Mouse (Mus musculus) MEL (cell line): ENCODE measurements around the gene Olfr56. TPM values are rescaled to one million over a fixed set of nuclear protein-coding genes. Genes with fewer than 3 reads are reported as not detected.
A peak's percentile ranks its signal among the peaks of the same experiment; 100 is the strongest.

Source experiments
- DNase-seq: peaks from one replicate; pipeline ENCODE4 v3.0.0; 2011; ENCODE audit warnings: low read depth, low spot score
- H3K27ac ChIP-seq: 2 replicates; pipeline ENCODE4 v1.5.1; 2012; ENCODE audit warnings: low read depth, mild to moderate bottlenecking, control low read depth, low read length, moderate library complexity; ENCODE audit not compliant: control insufficient read depth
- H3K27me3 ChIP-seq, 2 experiments: fragments of 150-350 bp in 1 of 2; sonication (generic) in 1 of 2; 2 replicates each; pipeline ENCODE4 v1.6.1; 2012; ENCODE audit warnings: low read length in 2 of 2, mild to moderate bottlenecking in 2 of 2, improper control_type of control experiment in 1 of 2, moderate library complexity in 1 of 2; ENCODE audit not compliant: insufficient read depth in 2 of 2, control insufficient read depth in 1 of 2
- H3K36me3 ChIP-seq, 2 experiments: 2 replicates each; pipeline ENCODE4 v1.6.1; 2012 to 2014; ENCODE audit warnings: low read length in 2 of 2, improper control_type of control experiment in 1 of 2, inconsistent platforms in 1 of 2, mild to moderate bottlenecking in 1 of 2; ENCODE audit not compliant: insufficient read depth in 2 of 2, control insufficient read depth in 1 of 2
- H3K4me1 ChIP-seq, 2 experiments: fragments of 150-350 bp in 1 of 2; sonication (generic) in 1 of 2; 2 replicates each; pipeline ENCODE4 v1.6.1; 2012; ENCODE audit warnings: low read length in 2 of 2, improper control_type of control experiment in 1 of 2, mild to moderate bottlenecking in 1 of 2; ENCODE audit not compliant: insufficient read depth in 2 of 2, control insufficient read depth in 1 of 2
- H3K4me3 ChIP-seq, 2 experiments: fragments of 150-350 bp in 1 of 2; sonication (generic) in 1 of 2; 2 replicates each; pipeline ENCODE4 v1.5.1; 2012; ENCODE audit warnings: low read depth in 2 of 2, low read length in 2 of 2, mild to moderate bottlenecking in 2 of 2, moderate library complexity in 2 of 2, control low read depth in 1 of 2, improper control_type of control experiment in 1 of 2; ENCODE audit not compliant: control insufficient read depth in 1 of 2, insufficient read depth in 1 of 2
- H3K79me2 ChIP-seq: 2 replicates; pipeline ENCODE4 v1.6.1; 2012; ENCODE audit warnings: mild to moderate bottlenecking, low read length, moderate library complexity; ENCODE audit not compliant: control insufficient read depth, poor library complexity, insufficient read depth
- H3K9ac ChIP-seq: 2 replicates; pipeline ENCODE4 v1.6.1; 2012; ENCODE audit warnings: low read depth, mild to moderate bottlenecking, control low read depth, low read length, moderate library complexity; ENCODE audit not compliant: control insufficient read depth, poor library complexity, severe bottlenecking
- H3K9me3 ChIP-seq: fragments of 150-350 bp; sonication (generic); replicated peaks from 2 replicates; pipeline ENCODE4 v1.6.1; 2012; ENCODE audit warnings: mild to moderate bottlenecking, low read length, improper control_type of control experiment, moderate library complexity; ENCODE audit not compliant: insufficient read depth
- CHD1 ChIP-seq: IDR thresholded peaks from 2 replicates; pipeline ENCODE4 v1.6.1; 2012; ENCODE audit warnings: low read depth, mild to moderate bottlenecking, inconsistent platforms, low read length, improper control_type of control experiment
- CHD2 ChIP-seq: IDR thresholded peaks from 2 replicates; pipeline ENCODE4 v1.6.1; 2011; ENCODE audit warnings: low read length, improper control_type of control experiment
- CTCF ChIP-seq, 3 experiments: IDR thresholded peaks in 2 of 3; conservative IDR thresholded peaks in 1 of 3; 2 replicates each; pipeline ENCODE4 v1.5.1; 2011 to 2012; ENCODE audit warnings: low read length in 3 of 3, low read depth in 2 of 3, mild to moderate bottlenecking in 2 of 3, improper control_type of control experiment in 1 of 3, inconsistent platforms in 1 of 3, mixed read lengths in 1 of 3, moderate library complexity in 1 of 3; ENCODE audit not compliant: control insufficient read depth in 1 of 3, insufficient read depth in 1 of 3, poor library complexity in 1 of 3, severe bottlenecking in 1 of 3
- E2F4 ChIP-seq: IDR thresholded peaks from 2 replicates; pipeline ENCODE4 v1.6.1; 2011; ENCODE audit warnings: low read depth, low read length, improper control_type of control experiment, borderline replicate concordance
- ELF1 ChIP-seq: IDR thresholded peaks from 2 replicates; pipeline ENCODE4 v1.6.1; 2014; ENCODE audit warnings: low read depth, mild to moderate bottlenecking, inconsistent platforms, low read length, improper control_type of control experiment, moderate library complexity
- ETS1 ChIP-seq: IDR thresholded peaks from 2 replicates; pipeline ENCODE4 v1.6.1; 2012; ENCODE audit warnings: low read depth, mild to moderate bottlenecking, inconsistent platforms, low read length, improper control_type of control experiment, moderate library complexity
- GABPA ChIP-seq: IDR thresholded peaks from 2 replicates; pipeline ENCODE4 v1.6.1; 2012; ENCODE audit warnings: low read depth, mild to moderate bottlenecking, inconsistent platforms, low read length, improper control_type of control experiment, moderate library complexity
- GATA1 ChIP-seq: IDR thresholded peaks from 2 replicates; pipeline ENCODE4 v1.6.1; 2011; ENCODE audit warnings: low read depth, low read length, improper control_type of control experiment
- HCFC1 ChIP-seq: IDR thresholded peaks from 2 replicates; pipeline ENCODE4 v1.6.1; 2012; ENCODE audit warnings: low read depth, mild to moderate bottlenecking, inconsistent platforms, low read length, improper control_type of control experiment, moderate library complexity
- JUND ChIP-seq: IDR thresholded peaks from 2 replicates; pipeline ENCODE4 v1.6.1; 2011; ENCODE audit warnings: low read depth, mild to moderate bottlenecking, improper control_type of control experiment, low read length
- KAT2A ChIP-seq: conservative IDR thresholded peaks from 2 replicates; pipeline ENCODE4 v1.6.1; 2012; ENCODE audit warnings: low read depth, low read length, improper control_type of control experiment, inconsistent platforms
- MAFK ChIP-seq: IDR thresholded peaks from 2 replicates; pipeline ENCODE4 v1.6.1; 2011; ENCODE audit warnings: low read depth, mild to moderate bottlenecking, low read length, improper control_type of control experiment, borderline replicate concordance
- MAZ ChIP-seq: IDR thresholded peaks from 2 replicates; pipeline ENCODE4 v1.6.1; 2012; ENCODE audit warnings: low read depth, mild to moderate bottlenecking, inconsistent platforms, low read length, improper control_type of control experiment
- MXI1 ChIP-seq: IDR thresholded peaks from 2 replicates; pipeline ENCODE4 v1.6.1; 2011; ENCODE audit warnings: mild to moderate bottlenecking, low read depth, low read length, improper control_type of control experiment
- MYC ChIP-seq: IDR thresholded peaks from 2 replicates; pipeline ENCODE4 v1.6.1; 2011; ENCODE audit warnings: low read depth, mild to moderate bottlenecking, low read length, improper control_type of control experiment, moderate library complexity
- NRF1 ChIP-seq: IDR thresholded peaks from 2 replicates; pipeline ENCODE4 v1.6.1; 2014; ENCODE audit warnings: low read depth, mild to moderate bottlenecking, inconsistent platforms, low read length, improper control_type of control experiment, moderate library complexity; ENCODE audit not compliant: poor library complexity, insufficient read depth, severe bottlenecking
- POLR2A ChIP-seq, 2 experiments: IDR thresholded peaks; 2 replicates each; pipeline ENCODE4 v1.6.1; 2011 to 2012; ENCODE audit warnings: low read length in 2 of 2, mild to moderate bottlenecking in 2 of 2, control low read depth in 1 of 2, improper control_type of control experiment in 1 of 2, low read depth in 1 of 2, moderate library complexity in 1 of 2; ENCODE audit not compliant: control insufficient read depth in 1 of 2, insufficient read depth in 1 of 2, poor library complexity in 1 of 2
- POLR2AphosphoS2 ChIP-seq: IDR thresholded peaks from 2 replicates; pipeline ENCODE4 v1.6.1; 2011; ENCODE audit warnings: low read length, improper control_type of control experiment
- RAD21 ChIP-seq: IDR thresholded peaks from 2 replicates; pipeline ENCODE4 v1.6.1; 2011; ENCODE audit warnings: mild to moderate bottlenecking, low read depth, low read length, improper control_type of control experiment
- RCOR1 ChIP-seq: IDR thresholded peaks from 2 replicates; pipeline ENCODE4 v1.6.1; 2012; ENCODE audit warnings: low read depth, mild to moderate bottlenecking, inconsistent platforms, low read length, improper control_type of control experiment
- SIN3A ChIP-seq: IDR thresholded peaks from 2 replicates; pipeline ENCODE4 v1.6.1; 2012; ENCODE audit warnings: low read length, improper control_type of control experiment, inconsistent platforms
- SMC3 ChIP-seq: IDR thresholded peaks from 2 replicates; pipeline ENCODE4 v1.6.1; 2011; ENCODE audit warnings: low read depth, low read length, improper control_type of control experiment
- TAL1 ChIP-seq: IDR thresholded peaks from 2 replicates; pipeline ENCODE4 v1.6.1; 2012; ENCODE audit warnings: mild to moderate bottlenecking, inconsistent platforms, low read length, moderate library complexity, mixed read lengths
- TBP ChIP-seq: IDR thresholded peaks from 2 replicates; pipeline ENCODE4 v1.8.0; 2011; ENCODE audit warnings: low read depth, low read length, improper control_type of control experiment
- TCF12 ChIP-seq: IDR thresholded peaks from 2 replicates; pipeline ENCODE4 v1.6.1; 2014; ENCODE audit warnings: low read depth, mild to moderate bottlenecking, inconsistent platforms, low read length, improper control_type of control experiment, moderate library complexity
- UBTF ChIP-seq: IDR thresholded peaks from 2 replicates; pipeline ENCODE4 v1.6.1; 2012; ENCODE audit warnings: low read depth, mild to moderate bottlenecking, inconsistent platforms, low read length, improper control_type of control experiment, moderate library complexity, borderline replicate concordance; ENCODE audit not compliant: insufficient read depth
- USF2 ChIP-seq, 2 experiments: IDR thresholded peaks; 2 replicates each; pipeline ENCODE4 v1.6.1; 2011 to 2012; ENCODE audit warnings: improper control_type of control experiment in 2 of 2, low read length in 2 of 2, borderline replicate concordance in 1 of 2, inconsistent platforms in 1 of 2, low read depth in 1 of 2, mild to moderate bottlenecking in 1 of 2; ENCODE audit not compliant: insufficient read depth in 1 of 2
- ZC3H11A ChIP-seq: IDR thresholded peaks from 2 replicates; pipeline ENCODE4 v1.6.1; 2012; ENCODE audit warnings: low read depth, mild to moderate bottlenecking, inconsistent platforms, low read length, improper control_type of control experiment
- ZKSCAN1 ChIP-seq: IDR thresholded peaks from 2 replicates; pipeline ENCODE4 v1.6.1; 2012; ENCODE audit warnings: low read depth, mild to moderate bottlenecking, inconsistent platforms, low read length, improper control_type of control experiment, moderate library complexity
- ZMIZ1 ChIP-seq: IDR thresholded peaks from 2 replicates; pipeline ENCODE4 v1.6.1; 2012; ENCODE audit warnings: low read depth, mild to moderate bottlenecking, inconsistent platforms, low read length, improper control_type of control experiment, moderate library complexity
- polyA plus RNA-seq, 2 experiments: library from polyadenylated mRNA; stranded (reverse) in 1 of 2; unstranded in 1 of 2; fragments of >175 nt in 1 of 2; fragments of >200 nt in 1 of 2; gene quantifications; 2 replicates each; pipeline versions ENCODE4 v1.2.1 to v1.2.4; 2012; ENCODE audit warnings: low replicate concordance in 2 of 2, low read depth in 1 of 2; ENCODE audit not compliant: insufficient read length in 2 of 2, insufficient read depth in 1 of 2, missing spikeins in 1 of 2
- total RNA-seq: library from RNA; depleted of rRNA; stranded (reverse); fragments of 300-350 nt; gene quantifications from 2 replicates; pipeline ENCODE4 v1.2.3, GENCODE M21; 2012

Olfr56 gene
- total and polyA plus RNA-seq, 3 experiments: 0.58 to 0.92 TPM; not detected in 1

GRCm38 (mm10) chr11:49083146-49083545, 104.5 kb downstream of the Olfr56 start:
- DNase-seq: peak; percentile 74
- peak overlapping the region; percentile 98 for H3K27ac ChIP-seq
- no peaks in the 10 kb centered on the region for H3K9me3 ChIP-seq
- H3K27me3 ChIP-seq: no peaks in the 10 kb centered on the region
- TF ChIP-seq SMC3 (0 out of 2 replicates have a peak, but pooled peaks have one; percentile 1), ZC3H11A (0 out of 2 replicates have a peak, but pooled peaks have one; percentile 8), NRF1 (no peak), USF2 (IDR thresholded peaks at IDR 0.05; ENCODE audit: borderline replicate concordance in 1 of 2, insufficient read depth in 1 of 2, low read depth in 1 of 2, low read length in 2 of 2) (0 out of 4 replicates have a peak, but pooled peaks of 1 of the 2 experiments have one; percentile 3)
- H3K36me3 ChIP-seq: peaks cover 0 to 76% of the 10 kb centered on the region in 2 experiments; a peak in 3 of 4 replicates
- peaks cover 56 to 66% of the 10 kb centered on the region in 2 experiments for H3K4me1 ChIP-seq
- H3K4me3 ChIP-seq: peak overlapping the region in 1 of 2 experiments; percentile 3; a peak in 2 of 4 replicates
- peaks cover 21% of the 10 kb centered on the region for H3K79me2 ChIP-seq
- H3K9ac ChIP-seq: peak overlapping the region; percentile 55

GRCm38 (mm10) chr11:49083808-49084207, 105.1 kb downstream of the Olfr56 start:
- Histone ChIP-seq H3K79me2 (peaks cover 15% of the 10 kb centered on the region), H3K9me3 (no peaks in the 10 kb centered on the region), H3K27ac (peak overlapping the region; percentile 98), H3K4me3 (peak overlapping the region; percentile 3 to 4; a peak in 3 of 4 replicates), H3K36me3 (peaks cover 0 to 74% of the 10 kb centered on the region in 2 experiments; a peak in 3 of 4 replicates), H3K27me3 (no peaks in the 10 kb centered on the region), H3K4me1 (peaks cover 56 to 71% of the 10 kb centered on the region in 2 experiments), H3K9ac (peak overlapping the region; percentile 59)
- DNase-seq: peak; percentile 95
- TF ChIP-seq POLR2A (IDR thresholded peaks at IDR 0.05; ENCODE audit: control insufficient read depth in 1 of 2, insufficient read depth in 1 of 2, low read depth in 1 of 2, low read length in 2 of 2, poor library complexity in 1 of 2) (peak in 1 of 2 experiments; percentile 78; a peak in 2 of 4 replicates), ETS1 (peak; percentile 97), MAZ (peak; percentile 82), MXI1 (peak; percentile 91; the same call in 1 of the 2 replicates), NRF1 (no peak), CTCF (IDR thresholded peaks at IDR 0.05 in 2 of 3, conservative IDR thresholded peaks at IDR 0.05 in 1 of 3; ENCODE audit: control insufficient read depth in 1 of 3, insufficient read depth in 1 of 3, low read depth in 2 of 3, low read length in 3 of 3, poor library complexity in 1 of 3, severe bottlenecking in 1 of 3) (no peak), KAT2A (peak; percentile 59), POLR2AphosphoS2 (peak; percentile 92; the same call in 1 of the 2 replicates), USF2 (IDR thresholded peaks at IDR 0.05; ENCODE audit: borderline replicate concordance in 1 of 2, insufficient read depth in 1 of 2, low read depth in 1 of 2, low read length in 2 of 2) (no peak), E2F4 (no peak), ZMIZ1 (peak; percentile 89), ZKSCAN1 (no peak), HCFC1 (peak; percentile 45; the same call in 1 of the 2 replicates), GATA1 (peak; percentile 96), MAFK (0 out of 2 replicates have a peak, but pooled peaks have one; percentile 58), TBP (peak; percentile 80), RAD21 (no peak), TCF12 (peak; percentile 95), ZC3H11A (no peak), ELF1 (no peak), GABPA (no peak), SMC3 (0 out of 2 replicates have a peak, but pooled peaks have one; percentile 5), CHD2 (peak; percentile 44; the same call in 1 of the 2 replicates), TAL1 (peak; percentile 67), RCOR1 (peak; percentile 92), JUND (peak; percentile 78; the same call in 1 of the 2 replicates), SIN3A (peak; percentile 98), UBTF (no peak), MYC (peak; percentile 90), CHD1 (no peak)
